Mouse (Mus musculus): ENCODE measurements around the gene Egfem1. TPM values are rescaled to one million over a fixed set of nuclear protein-coding genes. Genes with fewer than 3 reads are reported as not detected.

Egfem1 gene
- total and polyA plus RNA-seq, 3 experiments: not detected

DNA sequence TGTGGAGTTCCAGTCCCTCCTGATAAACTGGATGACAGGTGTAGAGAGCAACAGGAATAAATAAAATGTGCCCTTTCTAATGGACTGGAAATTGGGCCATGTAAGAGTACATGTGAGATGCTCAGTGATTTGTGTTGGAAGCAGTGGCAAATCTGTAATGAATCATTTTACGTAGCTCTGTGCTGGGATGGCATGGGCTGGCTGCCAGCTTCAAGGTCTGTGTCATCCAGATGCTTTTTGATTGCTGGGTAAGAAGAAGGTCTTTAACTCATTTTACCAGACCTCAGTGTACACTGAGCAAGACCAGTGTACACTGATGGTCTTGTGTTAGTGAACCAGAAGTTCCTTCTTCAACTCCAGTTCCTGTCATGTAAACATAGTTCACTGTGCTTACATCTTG is 462.2 kb downstream of the Egfem1 start:
- H3K4me1 ChIP-seq (ENCODE audit: control insufficient read depth in 1 of 2, insufficient read depth in 2 of 2): no peaks in the 10 kb centered on the region
- no peak for TF ChIP-seq KAT2A (IDR thresholded peaks at IDR 0.05; ENCODE audit: insufficient replicate concordance, low read length)
- no peak for TF ChIP-seq TCF12 (IDR thresholded peaks at IDR 0.05; ENCODE audit: low read depth, low read length)
- no peak for TF ChIP-seq GABPA (IDR thresholded peaks at IDR 0.05; ENCODE audit: insufficient replicate concordance, low read depth, low read length)
- dilution Hi-C loops (cut with MboI; ENCODE audit: extremely low pct_ligation_motif_present, extremely low pct_unique_long_range_greater_than_20kb, low sequenced_read_pairs): no loop called here
- no peaks in the 10 kb centered on the region for H3K36me3 ChIP-seq (replicated peaks in 1 of 2; ENCODE audit: control insufficient read depth in 1 of 2, insufficient read depth in 1 of 2, low read length in 1 of 2)
- H3K9me3 ChIP-seq (replicated peaks; ENCODE audit: low read length): peaks cover 25% of the 10 kb centered on the region
- H3K27me3 ChIP-seq (replicated peaks): no peaks in the 10 kb centered on the region
- H3K79me2 ChIP-seq (replicated peaks; ENCODE audit: control insufficient read depth, extremely low read depth, insufficient read depth, poor library complexity, severe bottlenecking): no peaks in the 10 kb centered on the region
- H3K4me2 ChIP-seq (ENCODE audit: insufficient read depth, low read depth, poor library complexity, severe bottlenecking): no peak overlapping the region
- in situ Hi-C loops (cut with MboI; ENCODE audit: low pct_ligation_motif_present, low pct_unique_long_range_greater_than_20kb, low sequenced_read_pairs): no loop called here
- DNase-seq (ENCODE audit: extremely low read depth): no peak
- no peak overlapping the region for H3K4me3 ChIP-seq (replicated peaks in 1 of 3; ENCODE audit: low read depth in 2 of 3, low read length in 2 of 3, poor library complexity in 1 of 3)
- H3K9ac ChIP-seq (ENCODE audit: insufficient read depth, low read depth): no peak overlapping the region
- H3K27ac ChIP-seq (ENCODE audit: insufficient read depth, low read depth): no peak overlapping the region

DNA sequence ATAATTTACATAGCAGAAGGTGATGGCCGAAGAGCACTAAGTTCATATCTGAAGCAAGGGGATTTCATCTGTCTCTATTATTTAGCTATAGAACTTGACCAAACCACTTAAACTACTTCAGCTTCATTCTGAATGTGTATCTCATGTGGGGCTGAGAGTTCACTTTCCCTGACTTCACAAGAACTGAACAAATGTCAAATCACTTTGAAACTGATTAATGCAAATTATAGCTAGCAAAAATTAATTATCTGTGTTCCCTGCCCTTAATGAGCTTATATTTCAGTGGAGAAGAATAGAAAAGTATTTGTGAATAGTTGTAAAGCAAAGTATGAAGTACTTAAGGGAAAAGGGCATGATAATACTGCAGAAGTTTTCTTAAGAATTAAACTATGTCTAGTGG is 481.3 kb downstream of the Egfem1 start:
- no peaks in the 10 kb centered on the region for H3K27me3 ChIP-seq (replicated peaks)
- H3K4me3 ChIP-seq (replicated peaks in 1 of 3; ENCODE audit: low read depth in 2 of 3, low read length in 2 of 3, poor library complexity in 1 of 3): no peak overlapping the region
- dilution Hi-C loops (cut with MboI; ENCODE audit: extremely low pct_ligation_motif_present, extremely low pct_unique_long_range_greater_than_20kb, low sequenced_read_pairs) (no loop called here), in situ Hi-C loops (cut with MboI; ENCODE audit: low pct_ligation_motif_present, low pct_unique_long_range_greater_than_20kb, low sequenced_read_pairs) (no loop called here)
- DNase-seq (ENCODE audit: extremely low read depth): no peak
- no peaks in the 10 kb centered on the region for H3K36me3 ChIP-seq (replicated peaks in 1 of 2; ENCODE audit: control insufficient read depth in 1 of 2, insufficient read depth in 1 of 2, low read length in 1 of 2)
- H3K79me2 ChIP-seq (replicated peaks; ENCODE audit: control insufficient read depth, extremely low read depth, insufficient read depth, poor library complexity, severe bottlenecking): no peaks in the 10 kb centered on the region
- no peaks in the 10 kb centered on the region for H3K4me1 ChIP-seq (ENCODE audit: control insufficient read depth in 1 of 2, insufficient read depth in 2 of 2)
- no peak for TF ChIP-seq E2F4 (IDR thresholded peaks at IDR 0.05; ENCODE audit: insufficient replicate concordance, low read depth, low read length)
- TF ChIP-seq EP300 (IDR thresholded peaks at IDR 0.05; ENCODE audit: low read length): no peak
- TF ChIP-seq MAFK (IDR thresholded peaks at IDR 0.05; ENCODE audit: insufficient replicate concordance, low read length): no peak
- no peak for TF ChIP-seq ELF1 (IDR thresholded peaks at IDR 0.05; ENCODE audit: low read depth, low read length)
- no peak for TF ChIP-seq MAZ (IDR thresholded peaks at IDR 0.05; ENCODE audit: low read depth, low read length)
- TF ChIP-seq ZKSCAN1 (IDR thresholded peaks at IDR 0.05; ENCODE audit: borderline replicate concordance, low read depth, low read length): no peak
- TF ChIP-seq POLR2AphosphoS2 (IDR thresholded peaks at IDR 0.05; ENCODE audit: low read depth, low read length): no peak
- TF ChIP-seq SIN3A (IDR thresholded peaks at IDR 0.05; ENCODE audit: low read length): no peak
- TF ChIP-seq RCOR1 (conservative IDR thresholded peaks at IDR 0.05; ENCODE audit: low read depth, low read length): no peak
- no peak for TF ChIP-seq GABPA (IDR thresholded peaks at IDR 0.05; ENCODE audit: insufficient replicate concordance, low read depth, low read length)
- no peak for TF ChIP-seq MXI1 (IDR thresholded peaks at IDR 0.05; ENCODE audit: low read depth, low read length)
- TF ChIP-seq IRF4 (IDR thresholded peaks at IDR 0.05; ENCODE audit: low read depth, low read length): no peak
- no peak for TF ChIP-seq ZNF384 (IDR thresholded peaks at IDR 0.05; ENCODE audit: low read depth, low read length)
- no peak for TF ChIP-seq ZMIZ1 (IDR thresholded peaks at IDR 0.05; ENCODE audit: low read depth, low read length)
- TF ChIP-seq CTCF (conservative IDR thresholded peaks at IDR 0.05 in 1 of 2, IDR thresholded peaks at IDR 0.05 in 1 of 2; ENCODE audit: low read depth in 2 of 2, low read length in 2 of 2): no peak
- TF ChIP-seq CHD2 (IDR thresholded peaks at IDR 0.05; ENCODE audit: low read length): no peak
- TF ChIP-seq PAX5 (IDR thresholded peaks at IDR 0.05; ENCODE audit: low read length): no peak
- no peak overlapping the region for H3K4me2 ChIP-seq (ENCODE audit: insufficient read depth, low read depth, poor library complexity, severe bottlenecking)
- H3K9me3 ChIP-seq (replicated peaks; ENCODE audit: low read length): peaks cover 22% of the 10 kb centered on the region
- H3K9ac ChIP-seq (ENCODE audit: insufficient read depth, low read depth): no peak overlapping the region
- H3K27ac ChIP-seq (ENCODE audit: insufficient read depth, low read depth): no peak overlapping the region
